8 mouse cellular contexts compared by ENCODE assay signal in the genomic region with DNA sequence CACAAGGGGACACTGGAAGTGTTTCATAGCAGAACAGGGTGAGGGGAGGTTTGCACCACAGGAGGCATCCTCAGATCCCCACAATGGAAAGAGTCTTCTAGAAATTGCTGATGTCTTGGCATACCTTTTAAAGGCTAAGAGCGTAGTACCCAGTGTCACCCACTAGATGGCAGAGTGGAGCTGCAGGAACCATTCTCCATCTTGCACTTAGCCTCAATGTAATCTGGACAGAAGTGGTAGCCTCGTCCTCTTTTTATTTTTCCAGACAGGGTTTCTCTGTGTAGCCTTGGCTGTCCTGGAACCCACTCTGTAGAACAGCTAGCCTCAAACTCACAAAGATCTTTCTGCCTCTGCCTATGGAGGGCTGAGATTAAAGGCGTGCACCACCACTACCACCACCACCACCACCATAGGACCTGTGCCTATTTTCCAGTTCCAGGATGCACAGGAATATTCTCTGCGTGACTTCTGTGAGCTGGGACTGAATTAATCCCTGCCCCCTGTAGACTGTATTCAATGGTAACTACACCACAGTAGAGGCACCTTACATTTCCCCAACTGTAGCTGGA.
A peak's percentile ranks its signal among the peaks of the same experiment; 100 is the strongest.
DNase-seq lines count a peak whose midpoint lies in the region; ATAC-seq and TF ChIP-seq lines count a peak whose summit lies in the region.

No protein-coding gene starts in this region.

- DNase-seq in left cerebral cortex, adult 11 months (ENCODE audit: low spot score), result peak; percentile 24
- no peak for DNase-seq in left cerebral cortex, adult 8-10 months (ENCODE audit: low spot score in 2 of 2)
- DNase-seq in MEL-GATA-1-ER (ENCODE audit: extremely low read depth, low read depth), result peak; percentile 47
- peak; percentile 51 to 63 for DNase-seq in cerebellum, adult 18-20 months
- peak; percentile 78 for DNase-seq in forebrain, postnatal 0 days
- DNase-seq in limb, embryonic 11.5 days (ENCODE audit: low spot score), result peak; percentile 71
- DNase-seq in neural tube, embryonic 11.5 days (ENCODE audit: low spot score), result peak; percentile 63
- DNase-seq in layer of hippocampus, adult 8-10 months (ENCODE audit: low spot score in 2 of 2), result no peak

- H3K4me3 ChIP-seq in forebrain, postnatal 0 days (ENCODE audit: low read depth, low read length), result no peak overlapping the region
- no peak overlapping the region for H3K4me3 ChIP-seq in limb, embryonic 11.5 days (ENCODE audit: low read depth, low read length)
- H3K4me3 ChIP-seq in neural tube, embryonic 11.5 days (ENCODE audit: low read depth, low read length), result no peak overlapping the region

- H3K9ac ChIP-seq in forebrain, postnatal 0 days, result no peak overlapping the region
- H3K9ac ChIP-seq in limb, embryonic 11.5 days (ENCODE audit: low read length), result no peak overlapping the region
- no peak overlapping the region for H3K9ac ChIP-seq in neural tube, embryonic 11.5 days (ENCODE audit: low read length)

- H3K4me2 ChIP-seq in forebrain, postnatal 0 days (ENCODE audit: low read depth), result no peak overlapping the region
- H3K4me2 ChIP-seq in limb, embryonic 11.5 days (ENCODE audit: low read depth, severe bottlenecking), result no peak overlapping the region
- no peak overlapping the region for H3K4me2 ChIP-seq in neural tube, embryonic 11.5 days (ENCODE audit: low read depth)

- no peaks in the 10 kb centered on the region for H3K36me3 ChIP-seq in forebrain, postnatal 0 days (ENCODE audit: insufficient read depth)
- no peaks in the 10 kb centered on the region for H3K36me3 ChIP-seq in limb, embryonic 11.5 days (ENCODE audit: control insufficient read depth, insufficient read depth, low read length)
- H3K36me3 ChIP-seq in neural tube, embryonic 11.5 days (ENCODE audit: control insufficient read depth, insufficient read depth, low read length), result no peaks in the 10 kb centered on the region

- no peaks in the 10 kb centered on the region for H3K9me3 ChIP-seq in forebrain, postnatal 0 days (ENCODE audit: low read length)
- no peaks in the 10 kb centered on the region for H3K9me3 ChIP-seq in limb, embryonic 11.5 days (ENCODE audit: control insufficient read depth, low read length)
- H3K9me3 ChIP-seq in neural tube, embryonic 11.5 days (ENCODE audit: control insufficient read depth, low read length), result no peaks in the 10 kb centered on the region

- peak; percentile 51 for ATAC-seq in forebrain, postnatal 0 days
- no peak for ATAC-seq in limb, embryonic 11.5 days (ENCODE audit: insufficient number of reproducible peaks, low FRiP score, low TSS enrichment, low read depth)
- no peak for ATAC-seq in neural tube, embryonic 11.5 days (ENCODE audit: insufficient read depth, low FRiP score, low TSS enrichment)

- H3K4me1 ChIP-seq in forebrain, postnatal 0 days (ENCODE audit: insufficient read depth), result no peaks in the 10 kb centered on the region
- no peaks in the 10 kb centered on the region for H3K4me1 ChIP-seq in limb, embryonic 11.5 days (ENCODE audit: control insufficient read depth, insufficient read depth, low read length)
- H3K4me1 ChIP-seq in neural tube, embryonic 11.5 days (ENCODE audit: control insufficient read depth, insufficient read depth, low read length), result no peaks in the 10 kb centered on the region

- no peak overlapping the region for H3K27ac ChIP-seq in forebrain, postnatal 0 days (ENCODE audit: low read depth, low read length)
- H3K27ac ChIP-seq in limb, embryonic 11.5 days (replicated peaks; ENCODE audit: low read depth, low read length), result no peak overlapping the region
- no peak overlapping the region for H3K27ac ChIP-seq in neural tube, embryonic 11.5 days (ENCODE audit: low read depth, low read length)

- no peaks in the 10 kb centered on the region for H3K27me3 ChIP-seq in forebrain, postnatal 0 days (ENCODE audit: insufficient read depth, low read length)
- no peaks in the 10 kb centered on the region for H3K27me3 ChIP-seq in limb, embryonic 11.5 days (ENCODE audit: control insufficient read depth, insufficient read depth, low read length)
- no peaks in the 10 kb centered on the region for H3K27me3 ChIP-seq in neural tube, embryonic 11.5 days (ENCODE audit: control insufficient read depth, insufficient read depth, low read length)

- WGBS in forebrain, postnatal 0 days, result 42% methylated on average over 4 of the region's 4 CpGs
- 46% methylated on average over 4 of the region's 4 CpGs for WGBS in limb, embryonic 11.5 days
- 53% methylated on average over 4 of the region's 4 CpGs for WGBS in neural tube, embryonic 11.5 days

- peak; percentile 96 for TF ChIP-seq CTCF in forebrain, postnatal 0 days (IDR thresholded peaks at IDR 0.05; ENCODE audit: low read depth)

Comparison
In these comparisons a context has a peak if more than half of its experiments do, and no peak if none do; other contexts are left out.
1. DNase-seq: peak in left cerebral cortex, adult 11 months (single experiment), MEL-GATA-1-ER (single experiment), cerebellum, adult 18-20 months (2 of 2), forebrain, postnatal 0 days (single experiment), limb, embryonic 11.5 days (single experiment) and neural tube, embryonic 11.5 days (single experiment); none in left cerebral cortex, adult 8-10 months (0 of 2) and layer of hippocampus, adult 8-10 months (0 of 2).